Mouse (Mus musculus) hindbrain, embryonic 14.5 days (tissue): Measurements from ENCODE around the gene Lrp4. TPM values are rescaled to one million over a fixed set of nuclear protein-coding genes. Genes with fewer than 3 reads are reported as not detected.

Experiments used
- ATAC-seq: fragments of 200-750 bp; cut with Nextera tagmentation; 2 replicates; pipeline ENCODE4 v1.8.0; 2017; ENCODE audit warnings: moderate number of reproducible peaks, mild to moderate bottlenecking, moderate TSS enrichment, moderate library complexity; ENCODE audit not compliant: low FRiP score
- DNase-seq: peaks from one replicate; pipeline ENCODE4 v3.0.0-alpha.2; 2015; ENCODE audit warnings: low spot score
- H3K27ac ChIP-seq: fragments of 300-500 bp; sonication (generic); 2 replicates; pipeline ENCODE4 v1.5.1; 2014; ENCODE audit warnings: mild to moderate bottlenecking, moderate library complexity
- H3K27me3 ChIP-seq: fragments of 300-500 bp; sonication (generic); 2 replicates; pipeline ENCODE4 v1.6.1; 2014; ENCODE audit warnings: mild to moderate bottlenecking, low read length, mixed read lengths; ENCODE audit not compliant: control insufficient read depth, insufficient read depth
- H3K36me3 ChIP-seq: fragments of 300-500 bp; sonication (generic); replicated peaks from 2 replicates; pipeline ENCODE4 v1.6.1; 2014; ENCODE audit not compliant: control insufficient read depth, insufficient read depth
- H3K4me1 ChIP-seq: fragments of 300-500 bp; sonication (generic); replicated peaks from 2 replicates; pipeline ENCODE4 v1.6.1; 2014; ENCODE audit warnings: antibody characterized with exemption, low read length, mixed read lengths; ENCODE audit not compliant: control insufficient read depth, insufficient read depth
- H3K4me2 ChIP-seq: fragments of 300-500 bp; sonication (generic); replicated peaks from 2 replicates; pipeline ENCODE4 v1.6.1; 2014; ENCODE audit warnings: mild to moderate bottlenecking, moderate library complexity
- H3K4me3 ChIP-seq: fragments of 300-500 bp; sonication (generic); replicated peaks from 2 replicates; pipeline ENCODE4 v1.5.1; 2014; ENCODE audit warnings: mild to moderate bottlenecking, low read length
- H3K9ac ChIP-seq: fragments of 300-500 bp; sonication (generic); 2 replicates; pipeline ENCODE4 v1.6.1; 2014
- H3K9me3 ChIP-seq: fragments of 300-500 bp; sonication (generic); 2 replicates; pipeline ENCODE4 v1.6.1; 2016; ENCODE audit warnings: low read length; ENCODE audit not compliant: control insufficient read depth
- WGBS: fragments of 180-500 bp; shearing (Covaris S2); extraction: QIAGEN DNeasy Blood & Tissue Kit; methylation state at CpG from one replicate; pipeline ENCODE4 v1.1.7; 2014; 5-methylcytosine and 5-hydroxymethylcytosine counted together
- polyA plus RNA-seq: library from polyadenylated mRNA; unstranded; fragments of >200 nt; fragmentation: Nextera tagmentation; extraction: Ambion mirVana; gene quantifications from 2 replicates; pipeline ENCODE4 v1.2.1, GENCODE M21; 2014

Lrp4 gene
- 4.1 and 4.5 TPM in 2 replicates for polyA plus RNA-seq

- H3K36me3 ChIP-seq = no peaks in the 10 kb centered on the region
- peak within 1 kb of the TSS; percentile 66 for H3K4me3 ChIP-seq
- DNase-seq (no peak), ATAC-seq (peak; percentile 54)
- peak within 1 kb of the TSS; percentile 74 for H3K9ac ChIP-seq
- peaks cover 31% of the 10 kb centered on the region for H3K4me1 ChIP-seq
- under 1% methylated on average over 31 of the region's 36 CpGs for WGBS
- H3K9me3 ChIP-seq = no peaks in the 10 kb centered on the region
- H3K27me3 ChIP-seq = peaks cover 19% of the 10 kb centered on the region; the same call in 1 of the 2 replicates
- H3K4me2 ChIP-seq = peak within 1 kb of the TSS; percentile 99
- peak within 1 kb of the TSS; percentile 76 for H3K27ac ChIP-seq
Observed at GRCm38 (mm10) chr2:91457259-91457655, at the start of gene Lrp4. Gene Lrp4, plus strand, starts transcription at chr2:91457511.

- DNase-seq (no peak), ATAC-seq (no peak)
- WGBS = 85% methylated on average over 2 of the region's 2 CpGs
- Histone ChIP-seq H3K4me1 (no peaks in the 10 kb centered on the region), H3K9me3 (no peaks in the 10 kb centered on the region), H3K36me3 (no peaks in the 10 kb centered on the region), H3K4me2 (no peak overlapping the region), H3K9ac (no peak overlapping the region), H3K27me3 (no peaks in the 10 kb centered on the region), H3K27ac (no peak overlapping the region), H3K4me3 (no peak overlapping the region)
Observed at GRCm38 (mm10) chr2:91408031-91408430, 49.3 kb upstream of the Lrp4 start.

DNA sequence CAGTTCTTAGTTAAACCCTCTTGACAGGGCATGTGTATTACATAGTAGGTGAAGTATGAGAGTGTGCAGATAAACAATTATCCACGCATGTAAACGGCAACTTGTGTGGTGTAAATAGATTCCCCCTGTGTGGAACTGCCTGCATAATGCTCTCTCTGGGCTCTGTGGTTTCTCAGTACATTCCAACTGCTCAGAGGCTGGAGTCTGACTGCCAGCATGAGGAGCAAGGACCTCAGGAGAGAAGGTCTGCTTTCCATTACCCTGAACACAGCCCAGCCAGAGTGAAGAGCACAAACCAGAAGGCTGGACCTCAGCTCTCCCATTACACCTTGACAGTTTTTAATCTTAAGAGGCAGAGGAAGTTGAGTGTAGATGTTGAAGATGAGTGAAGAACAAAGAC, 45.8 kb upstream of the Lrp4 start:
- 67% methylated on average over 2 of the region's 2 CpGs for WGBS

DNA sequence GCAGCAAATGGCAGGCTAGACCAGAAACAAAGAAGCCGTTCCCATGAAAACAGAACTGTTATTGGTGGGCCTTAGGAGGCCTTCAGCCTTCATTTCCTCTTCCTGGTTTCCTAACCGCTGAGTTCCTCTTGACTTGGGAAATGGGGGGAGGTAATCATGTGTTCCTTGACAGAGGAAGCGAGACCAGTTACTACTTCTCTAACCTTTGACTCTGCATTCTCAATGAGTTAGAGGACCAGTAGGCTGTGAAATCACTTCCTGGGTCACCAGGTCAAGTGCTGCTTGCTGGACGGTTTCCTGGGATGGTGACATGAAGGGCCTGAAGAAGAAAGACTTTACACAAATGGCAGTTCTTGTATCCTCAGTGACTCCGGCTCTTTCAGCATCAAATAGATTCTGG, 45.0 kb upstream of the Lrp4 start:
- Histone ChIP-seq H3K4me2 (no peak overlapping the region), H3K9ac (no peak overlapping the region), H3K4me3 (no peak overlapping the region), H3K27me3 (no peaks in the 10 kb centered on the region), H3K9me3 (no peaks in the 10 kb centered on the region), H3K27ac (no peak overlapping the region), H3K4me1 (no peaks in the 10 kb centered on the region), H3K36me3 (no peaks in the 10 kb centered on the region)
- ATAC-seq = no peak
- no peak for DNase-seq
- WGBS = 72% methylated on average over 5 of the region's 5 CpGs

More for the DNA sequence above, 45.8 kb upstream of the Lrp4 start:
- Histone ChIP-seq H3K9me3 (no peaks in the 10 kb centered on the region), H3K9ac (no peak overlapping the region), H3K4me1 (no peaks in the 10 kb centered on the region), H3K27me3 (no peaks in the 10 kb centered on the region), H3K27ac (no peak overlapping the region), H3K4me3 (no peak overlapping the region), H3K36me3 (no peaks in the 10 kb centered on the region), H3K4me2 (no peak overlapping the region)
- DNase-seq = no peak
- no peak for ATAC-seq

- WGBS = 80% methylated on average over 1 of the region's 1 CpGs
- no peaks in the 10 kb centered on the region for H3K4me1 ChIP-seq
- no peak for DNase-seq
- H3K36me3 ChIP-seq = no peaks in the 10 kb centered on the region
- no peak overlapping the region for H3K4me2 ChIP-seq
- ATAC-seq = no peak
- no peak overlapping the region for H3K27ac ChIP-seq
- H3K27me3 ChIP-seq = no peaks in the 10 kb centered on the region
- no peak overlapping the region for H3K9ac ChIP-seq
- H3K9me3 ChIP-seq = no peaks in the 10 kb centered on the region
- H3K4me3 ChIP-seq = no peak overlapping the region
Observed at GRCm38 (mm10) chr2:91413811-91414210, 43.5 kb upstream of the Lrp4 start.

GRCm38 (mm10) chr2:91421641-91422040, 35.7 kb upstream of the Lrp4 start:
- ATAC-seq (no peak), DNase-seq (no peak)
- no peak overlapping the region for H3K4me3 ChIP-seq
- H3K9me3 ChIP-seq = no peaks in the 10 kb centered on the region
- H3K9ac ChIP-seq = no peak overlapping the region
- H3K4me1 ChIP-seq = no peaks in the 10 kb centered on the region
- H3K27ac ChIP-seq = no peak overlapping the region
- no peak overlapping the region for H3K4me2 ChIP-seq
- peaks cover 18% of the 10 kb centered on the region for H3K36me3 ChIP-seq
- no peaks in the 10 kb centered on the region for H3K27me3 ChIP-seq
- 70% methylated on average over 5 of the region's 5 CpGs for WGBS

DNA sequence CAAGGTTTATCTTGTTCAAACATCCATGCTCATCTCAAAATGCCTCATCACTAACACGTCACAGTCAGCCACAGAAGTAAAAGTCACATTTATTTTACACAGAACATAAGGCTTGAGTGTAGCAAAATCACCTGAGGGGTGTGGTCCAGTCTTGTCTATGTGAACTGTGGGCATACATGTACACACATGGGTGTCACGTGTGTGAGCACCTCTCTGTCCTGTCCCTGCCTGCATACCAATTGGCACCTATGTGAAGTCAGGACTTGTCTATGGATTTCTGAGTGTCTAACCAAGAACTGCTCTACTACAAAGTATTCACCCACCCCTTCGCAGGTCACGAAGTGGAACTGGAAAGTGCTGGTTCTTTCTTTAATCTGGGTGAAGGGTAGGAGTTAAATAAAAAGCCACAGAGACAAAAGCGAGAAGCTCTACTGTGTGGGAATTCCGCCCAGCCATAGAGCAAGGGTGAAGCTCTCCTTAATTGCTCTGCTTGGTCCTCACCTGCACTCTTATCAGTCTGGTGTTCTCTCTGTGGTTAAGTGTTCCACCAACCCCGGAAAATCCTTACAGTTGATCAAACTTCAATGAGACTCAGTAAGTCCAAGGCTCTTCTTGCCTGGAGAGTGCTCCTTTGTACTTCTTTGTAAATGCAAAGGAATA, 33.1 kb upstream of the Lrp4 start:
- H3K27ac ChIP-seq = no peak overlapping the region
- no peaks in the 10 kb centered on the region for H3K27me3 ChIP-seq
- no peaks in the 10 kb centered on the region for H3K4me1 ChIP-seq
- H3K36me3 ChIP-seq = peaks cover 18% of the 10 kb centered on the region
- WGBS = 85% methylated on average over 7 of the region's 7 CpGs
- ATAC-seq (no peak), DNase-seq (no peak)
- H3K4me2 ChIP-seq = no peak overlapping the region
- H3K4me3 ChIP-seq = no peak overlapping the region
- no peak overlapping the region for H3K9ac ChIP-seq
- no peaks in the 10 kb centered on the region for H3K9me3 ChIP-seq

DNA sequence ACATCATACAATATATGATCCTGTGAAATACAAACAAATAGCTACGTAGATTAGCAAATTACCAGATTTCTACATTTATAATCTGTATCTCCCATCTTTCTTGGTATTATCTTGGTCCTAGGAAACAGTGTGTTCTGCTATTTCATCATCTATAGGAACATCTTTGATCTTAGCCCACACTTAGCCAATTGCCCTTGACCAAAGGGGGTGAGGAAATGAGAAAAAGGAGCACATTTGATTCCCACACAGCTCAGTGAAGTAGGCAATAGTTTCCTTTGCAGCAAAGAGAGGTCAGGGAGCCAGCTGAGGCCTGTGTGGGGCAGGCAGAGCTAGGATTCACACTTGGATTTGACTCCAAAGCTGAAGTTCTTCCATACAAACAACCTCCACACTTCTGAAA, 31.0 kb upstream of the Lrp4 start:
- no peak overlapping the region for H3K4me2 ChIP-seq
- H3K4me1 ChIP-seq = peaks cover 14% of the 10 kb centered on the region
- 92% methylated on average over 1 of the region's 1 CpGs for WGBS
- no peaks in the 10 kb centered on the region for H3K27me3 ChIP-seq
- ATAC-seq (no peak), DNase-seq (no peak)
- no peak overlapping the region for H3K9ac ChIP-seq
- H3K9me3 ChIP-seq = no peaks in the 10 kb centered on the region
- H3K27ac ChIP-seq = no peak overlapping the region
- H3K36me3 ChIP-seq = peaks cover 5% of the 10 kb centered on the region
- no peak overlapping the region for H3K4me3 ChIP-seq

GRCm38 (mm10) chr2:91429146-91429545, 28.2 kb upstream of the Lrp4 start:
- Histone ChIP-seq H3K4me1 (peaks cover 14% of the 10 kb centered on the region), H3K27me3 (no peaks in the 10 kb centered on the region), H3K9ac (no peak overlapping the region), H3K4me3 (no peak overlapping the region), H3K27ac (peak overlapping the region; percentile 36; the same call in 1 of the 2 replicates), H3K36me3 (no peaks in the 10 kb centered on the region), H3K9me3 (no peaks in the 10 kb centered on the region), H3K4me2 (no peak overlapping the region)
- ATAC-seq (no peak), DNase-seq (no peak)
- 74% methylated on average over 3 of the region's 3 CpGs for WGBS
